Mouse (Mus musculus): ENCODE measurements at regions not wholly inside any gene's neighbourhood (a gene's known extent, or its start where the extent isn't known, plus 50 kb on each side); places are given as distances from the start of the nearest gene placed in this dataset.

DNA sequence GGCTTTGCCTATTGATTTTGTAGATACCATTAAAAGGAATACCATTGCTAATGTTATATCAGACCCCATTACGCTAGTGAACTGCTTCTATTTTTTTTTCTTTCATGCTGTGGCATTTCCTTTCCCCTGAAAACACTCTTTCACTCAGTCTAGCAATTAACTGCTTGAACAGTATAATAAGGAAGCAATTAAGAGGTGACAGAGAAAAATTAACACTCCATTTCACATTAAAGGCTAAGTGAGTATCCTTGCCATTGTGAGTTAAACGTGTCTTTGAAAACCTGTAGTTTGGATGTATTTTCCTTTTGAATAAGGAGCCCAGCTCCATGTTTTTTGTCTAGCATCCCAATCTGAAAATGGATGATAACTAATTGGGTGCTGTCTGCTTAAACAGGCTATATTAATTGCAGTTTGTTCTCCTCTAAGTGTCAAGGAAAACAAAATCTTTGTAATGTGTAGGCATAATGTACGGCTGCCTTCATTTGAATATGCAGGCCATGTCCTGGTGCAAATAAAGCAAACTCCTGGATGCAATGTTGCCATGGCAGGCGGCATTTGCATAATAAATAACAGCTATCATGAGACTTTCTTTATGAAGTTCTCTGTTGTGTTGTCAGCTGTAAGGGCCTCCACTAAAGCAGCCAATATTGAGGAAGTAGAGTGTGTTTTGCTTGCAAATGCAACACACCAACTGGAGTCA, 423.3 kb downstream of the Zic3 start:
- DNase-seq: no peak

DNA sequence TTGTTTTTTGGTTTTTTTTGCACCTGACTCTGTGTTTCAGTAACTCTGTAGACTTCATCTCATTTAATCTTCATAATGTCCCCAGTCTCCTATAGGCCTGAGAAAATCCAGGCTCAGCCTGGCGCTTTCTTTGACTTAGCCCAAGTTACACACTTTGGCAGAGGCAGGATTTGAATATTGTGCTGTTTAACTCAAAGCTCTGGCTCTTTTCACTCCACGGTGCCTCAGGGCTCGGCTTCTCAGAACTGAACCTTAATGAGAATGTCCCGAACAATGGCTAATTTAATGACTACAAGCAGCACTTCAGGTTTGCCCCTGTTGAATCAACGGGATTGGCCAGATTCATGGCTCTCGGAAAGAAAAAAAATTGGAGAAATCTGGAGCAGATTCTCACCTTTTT, 425.1 kb downstream of the Zic3 start:
- DNase-seq: no peak

DNA sequence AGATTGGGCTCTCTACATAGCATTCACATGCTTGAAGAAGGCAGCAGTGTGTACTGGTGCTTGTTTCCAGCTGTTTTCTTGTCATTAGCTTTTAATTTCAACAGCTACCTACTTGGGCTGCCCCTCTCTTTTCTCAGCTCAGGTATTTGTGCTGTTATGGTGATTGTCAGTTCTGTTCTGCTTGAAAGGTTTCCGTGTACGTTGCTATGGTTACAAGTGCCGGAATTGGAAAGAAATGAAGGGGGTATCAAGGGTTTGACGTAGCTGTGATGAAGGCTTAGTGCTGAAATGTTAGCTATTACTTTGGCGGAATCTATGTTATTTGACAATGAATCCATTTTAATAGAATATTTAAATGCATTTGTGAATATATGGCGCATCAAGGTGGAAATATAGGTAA, 439.5 kb upstream of the 4930550L24Rik start:
- no peak for DNase-seq

DNA sequence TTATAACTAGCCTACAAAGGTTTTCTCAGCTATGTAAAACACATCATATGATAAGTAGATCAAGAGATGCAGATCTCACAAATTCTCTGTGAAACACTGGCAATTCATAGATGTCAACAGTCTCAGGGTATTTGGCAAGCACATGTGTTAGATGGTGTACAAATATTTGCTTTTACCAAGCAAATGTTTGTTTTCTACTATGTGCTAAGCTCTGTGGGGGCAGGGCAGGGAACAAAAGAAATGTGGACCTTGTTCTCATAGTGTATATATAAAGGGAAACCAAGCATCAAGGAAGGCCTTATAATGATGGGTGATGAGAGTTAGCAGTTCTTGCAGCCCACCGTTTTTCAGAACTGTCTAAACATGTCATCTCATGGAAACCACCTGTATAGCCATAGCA, 438.2 kb upstream of the 4930550L24Rik start:
- no peak for DNase-seq

DNA sequence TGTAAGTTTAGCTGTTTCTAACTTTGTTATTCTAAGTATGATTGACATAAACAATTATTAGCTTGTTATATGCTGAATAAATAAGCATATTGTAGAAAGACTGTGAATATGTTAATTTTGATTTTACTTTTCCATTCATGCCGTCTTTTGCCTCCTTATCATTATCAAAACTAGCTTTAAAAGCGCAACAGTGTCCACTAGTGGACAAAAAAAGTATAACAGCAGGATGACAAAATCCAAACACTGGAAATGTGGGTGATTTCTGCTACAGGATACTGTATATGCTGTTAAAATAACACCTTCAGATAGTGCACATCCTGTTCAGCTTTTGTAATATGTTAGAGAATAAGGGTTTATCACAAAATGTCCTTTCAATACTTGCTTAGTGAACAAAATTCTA, 418.3 kb upstream of the 4930550L24Rik start:
- peak in 1 of 2 experiments; percentile 1 for DNase-seq

DNA sequence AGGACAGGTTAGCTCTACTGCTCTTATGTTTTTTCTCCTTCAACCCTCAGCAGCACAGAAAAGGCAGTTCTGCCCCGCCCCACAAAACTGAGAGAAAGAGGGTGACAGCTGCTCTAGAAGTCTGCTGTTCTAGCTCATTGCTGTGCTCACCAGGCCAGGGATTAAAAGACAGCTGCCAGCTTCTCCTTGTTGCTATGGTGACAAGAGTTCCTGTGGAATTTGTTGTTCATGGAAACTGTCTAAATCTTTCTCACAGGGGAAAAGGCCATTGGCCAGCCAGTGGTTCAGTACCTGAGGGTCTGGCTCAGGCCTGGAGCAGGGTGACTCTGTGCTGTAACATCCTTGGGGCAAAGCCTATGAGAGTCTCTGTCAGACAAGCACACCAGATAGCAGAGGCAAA, 405.6 kb upstream of the 4930550L24Rik start:
- DNase-seq: no peak

DNA sequence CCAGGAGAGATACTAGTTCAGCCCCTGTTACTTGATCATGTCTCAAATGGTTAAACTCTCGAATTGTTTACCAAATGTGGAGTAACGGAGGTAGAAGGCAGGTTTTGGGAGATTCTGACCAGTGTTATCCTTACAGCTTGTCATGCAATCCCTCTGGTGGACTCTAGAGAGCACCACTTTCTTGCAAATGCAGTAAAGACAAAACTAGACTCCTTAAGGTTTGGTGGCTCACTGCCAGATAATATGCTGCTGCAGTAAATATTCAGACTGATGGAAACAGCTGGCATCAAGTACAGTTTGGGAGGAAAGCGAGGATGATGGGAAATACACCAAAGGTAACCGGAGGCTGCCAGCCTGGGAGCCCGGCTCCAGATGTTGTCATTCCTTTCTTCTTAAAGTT, 394.2 kb upstream of the 4930550L24Rik start:
- DNase-seq: no peak

Measured in adrenal gland, postnatal 36 days (tissue).